8 mouse cellular contexts compared by ENCODE assay signal in the genomic region with DNA sequence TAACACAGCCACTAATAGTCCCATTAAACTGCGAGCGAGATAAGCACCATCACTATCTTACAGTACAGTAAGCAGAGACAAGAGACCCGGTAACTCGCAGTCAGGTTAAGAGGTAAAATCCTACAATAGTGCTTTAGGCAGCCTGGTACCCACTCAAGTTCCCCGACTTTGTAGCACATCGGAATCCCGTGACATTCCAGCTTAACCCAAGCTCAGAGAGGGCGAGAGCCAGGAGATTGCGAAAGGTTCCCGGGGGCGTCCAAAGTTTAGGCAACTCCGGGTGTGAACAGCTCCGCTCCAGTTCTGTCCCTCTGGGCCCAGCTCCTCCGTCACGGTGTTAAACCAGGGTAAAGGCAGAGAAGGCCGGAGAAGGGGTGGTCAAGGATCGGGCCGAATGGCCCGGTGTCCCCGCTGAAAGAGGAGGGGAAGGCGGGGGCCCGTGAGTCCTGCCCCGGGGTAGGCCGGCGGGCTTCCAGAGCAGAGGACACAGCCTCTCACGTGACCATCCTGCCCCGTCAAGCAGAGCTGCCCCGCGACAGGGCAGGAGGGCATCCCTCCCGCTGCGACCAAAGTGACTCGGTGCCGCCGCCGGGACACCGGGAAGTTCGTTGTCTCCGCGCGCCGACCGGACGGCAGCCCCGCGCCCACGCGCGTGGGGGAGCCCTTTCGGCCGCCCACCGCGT. TPM values are rescaled to one million over a fixed set of nuclear protein-coding genes. Genes with fewer than 3 reads are reported as not detected.
DNase-seq lines count a peak whose midpoint lies in the region; ATAC-seq and TF ChIP-seq lines count a peak whose summit lies in the region.

No protein-coding gene starts in this region.

- peaks cover 9% of the 10 kb centered on the region; the same call in 1 of the 2 replicates for H3K4me1 ChIP-seq in thymus, adult 2 months (replicated peaks; ENCODE audit: control insufficient read depth, insufficient read depth, low read length)
- H3K4me1 ChIP-seq in hindbrain, embryonic 12.5 days: peaks cover 9% of the 10 kb centered on the region
- peaks cover 2% of the 10 kb centered on the region; the same call in 1 of the 2 replicates for H3K4me1 ChIP-seq in limb, embryonic 11.5 days (ENCODE audit: control insufficient read depth, insufficient read depth, low read length)
- H3K4me1 ChIP-seq in midbrain, embryonic 12.5 days: peaks cover 16% of the 10 kb centered on the region

- DNase-seq in thymus, adult 2 months: peak; percentile 60
- no peak for DNase-seq in thymus, postnatal 0 days (ENCODE audit: low spot score)
- peak; percentile 67 to 69 for DNase-seq in cerebellum, postnatal 10 days
- DNase-seq in frontal cortex, adult 2 months (ENCODE audit: extremely low spot score in 1 of 2, low spot score in 1 of 2): peak; percentile 23 to 27
- peak; percentile 74 for DNase-seq in limb, embryonic 11.5 days (ENCODE audit: low spot score)
- peak; percentile 30 to 45 for DNase-seq in spleen, postnatal 14 days (ENCODE audit: low spot score in 2 of 2)

- peak overlapping the region; percentile 69 for H3K4me3 ChIP-seq in thymus, adult 2 months (ENCODE audit: control insufficient read depth, insufficient read depth, low read length)
- H3K4me3 ChIP-seq in hindbrain, embryonic 12.5 days: peak overlapping the region; percentile 84
- H3K4me3 ChIP-seq in limb, embryonic 11.5 days (ENCODE audit: low read depth, low read length): peak overlapping the region; percentile 95
- peak overlapping the region; percentile 88 for H3K4me3 ChIP-seq in midbrain, embryonic 12.5 days

- peak overlapping the region; percentile 93 for H3K9ac ChIP-seq in hindbrain, embryonic 12.5 days
- H3K9ac ChIP-seq in limb, embryonic 11.5 days (ENCODE audit: low read length): peak overlapping the region; percentile 87
- H3K9ac ChIP-seq in midbrain, embryonic 12.5 days (replicated peaks): peak overlapping the region; percentile 78

- no peaks in the 10 kb centered on the region for H3K9me3 ChIP-seq in hindbrain, embryonic 12.5 days (replicated peaks)
- H3K9me3 ChIP-seq in limb, embryonic 11.5 days (ENCODE audit: control insufficient read depth, low read length): no peaks in the 10 kb centered on the region
- H3K9me3 ChIP-seq in midbrain, embryonic 12.5 days: no peaks in the 10 kb centered on the region

- TF ChIP-seq CTCF in thymus, adult 2 months (IDR thresholded peaks at IDR 0.05; ENCODE audit: borderline replicate concordance, control insufficient read depth, extremely low read depth, insufficient read depth, low read length, poor library complexity): no peak

- no peak for TF ChIP-seq POLR2A in thymus, adult 2 months (IDR thresholded peaks at IDR 0.05; ENCODE audit: control insufficient read depth, extremely low read depth, insufficient read depth, low read length, poor library complexity)

- under 1% methylated on average over 52 of the region's 52 CpGs for WGBS in thymus, adult 2 months
- under 1% methylated on average over 51 of the region's 52 CpGs for WGBS in hindbrain, embryonic 12.5 days
- under 1% methylated on average over 49 of the region's 52 CpGs for WGBS in limb, embryonic 11.5 days
- WGBS in midbrain, embryonic 12.5 days: under 1% methylated on average over 52 of the region's 52 CpGs

- H3K27ac ChIP-seq in thymus, adult 2 months (ENCODE audit: control insufficient read depth, insufficient read depth, low read length): no peak overlapping the region
- peak overlapping the region; percentile 77 for H3K27ac ChIP-seq in hindbrain, embryonic 12.5 days
- H3K27ac ChIP-seq in limb, embryonic 11.5 days (replicated peaks; ENCODE audit: low read depth, low read length): no peak overlapping the region; the same call in 1 of the 2 replicates
- peak overlapping the region; percentile 61 for H3K27ac ChIP-seq in midbrain, embryonic 12.5 days (replicated peaks)

- H3K36me3 ChIP-seq in thymus, adult 2 months (ENCODE audit: control insufficient read depth, insufficient read depth, low read length): no peaks in the 10 kb centered on the region
- 0 out of 2 replicates have a peak, but pooled peaks cover 2% of the 10 kb centered on the region for H3K36me3 ChIP-seq in hindbrain, embryonic 12.5 days
- H3K36me3 ChIP-seq in limb, embryonic 11.5 days (ENCODE audit: control insufficient read depth, insufficient read depth, low read length): no peaks in the 10 kb centered on the region
- H3K36me3 ChIP-seq in midbrain, embryonic 12.5 days: no peaks in the 10 kb centered on the region

- H3K4me2 ChIP-seq in hindbrain, embryonic 12.5 days (replicated peaks): peak overlapping the region; percentile 78
- H3K4me2 ChIP-seq in limb, embryonic 11.5 days (ENCODE audit: low read depth, severe bottlenecking): peak overlapping the region; percentile 53
- H3K4me2 ChIP-seq in midbrain, embryonic 12.5 days (replicated peaks): peak overlapping the region; percentile 74

- peak; percentile 80 for ATAC-seq in hindbrain, embryonic 12.5 days (ENCODE audit: low FRiP score)
- peak; percentile 53; the same call in 1 of the 2 replicates for ATAC-seq in limb, embryonic 11.5 days (ENCODE audit: insufficient number of reproducible peaks, low FRiP score, low TSS enrichment, low read depth)
- ATAC-seq in midbrain, embryonic 12.5 days (ENCODE audit: low FRiP score, low read depth): peak; percentile 78

- no peaks in the 10 kb centered on the region for H3K27me3 ChIP-seq in thymus, adult 2 months (ENCODE audit: control insufficient read depth, insufficient read depth, low read length)
- H3K27me3 ChIP-seq in hindbrain, embryonic 12.5 days: no peaks in the 10 kb centered on the region
- H3K27me3 ChIP-seq in limb, embryonic 11.5 days (ENCODE audit: control insufficient read depth, insufficient read depth, low read length): no peaks in the 10 kb centered on the region
- H3K27me3 ChIP-seq in midbrain, embryonic 12.5 days: no peaks in the 10 kb centered on the region

RNA-seq across cellular contexts. Expression of a gene that starts 0.6 kb away (rescaled TPM):
- polyA plus RNA-seq in thymus, adult 2 months (2012; rRNA removed): 60.6 and 70.6 TPM in 2 replicates
- polyA plus RNA-seq in thymus, postnatal 0 days (2015; fragmentation: Nextera tagmentation; extraction: Ambion mirVana): 79.4 and 88.5 TPM in 2 replicates
- polyA plus RNA-seq in frontal cortex, adult 2 months (2012; rRNA removed): 123 and 141 TPM in 2 replicates
- polyA plus RNA-seq in hindbrain, embryonic 12.5 days (2016; fragmentation: Nextera tagmentation; extraction: Ambion mirVana): 79.3 and 81.6 TPM in 2 replicates
- 75.3 and 83.3 TPM in 2 replicates for polyA plus RNA-seq in limb, embryonic 11.5 days (2014; fragmentation: Nextera tagmentation; extraction: Ambion mirVana)
- 72.4 and 80.9 TPM in 2 replicates for polyA plus RNA-seq in midbrain, embryonic 12.5 days (2016; fragmentation: Nextera tagmentation; extraction: Ambion mirVana)

Comparison
In these comparisons a context has a peak if more than half of its experiments do, and no peak if none do; other contexts are left out.
1. H3K27ac ChIP-seq: peak in hindbrain, embryonic 12.5 days (single experiment) and midbrain, embryonic 12.5 days (single experiment); none in thymus, adult 2 months (single experiment) and limb, embryonic 11.5 days (single experiment).
2. Peak in every context shown above with its lines, with median percentiles within 50 percentile points of each other: H3K4me3 ChIP-seq, ATAC-seq, H3K4me2 ChIP-seq and H3K9ac ChIP-seq.